Mouse (Mus musculus): Measurements from ENCODE around the gene Kptn. TPM values are rescaled to one million over a fixed set of nuclear protein-coding genes. Genes with fewer than 3 reads are reported as not detected.

Gene Kptn
- total RNA-seq (2014; fragmentation: Nextera tagmentation), result 8.8 and 12.6 TPM in 2 replicates
- 15.0 and 18.7 TPM in 2 replicates for total RNA-seq (2017)
- 24.5 and 29.4 TPM in 2 replicates for polyA plus RNA-seq (2012)

DNA sequence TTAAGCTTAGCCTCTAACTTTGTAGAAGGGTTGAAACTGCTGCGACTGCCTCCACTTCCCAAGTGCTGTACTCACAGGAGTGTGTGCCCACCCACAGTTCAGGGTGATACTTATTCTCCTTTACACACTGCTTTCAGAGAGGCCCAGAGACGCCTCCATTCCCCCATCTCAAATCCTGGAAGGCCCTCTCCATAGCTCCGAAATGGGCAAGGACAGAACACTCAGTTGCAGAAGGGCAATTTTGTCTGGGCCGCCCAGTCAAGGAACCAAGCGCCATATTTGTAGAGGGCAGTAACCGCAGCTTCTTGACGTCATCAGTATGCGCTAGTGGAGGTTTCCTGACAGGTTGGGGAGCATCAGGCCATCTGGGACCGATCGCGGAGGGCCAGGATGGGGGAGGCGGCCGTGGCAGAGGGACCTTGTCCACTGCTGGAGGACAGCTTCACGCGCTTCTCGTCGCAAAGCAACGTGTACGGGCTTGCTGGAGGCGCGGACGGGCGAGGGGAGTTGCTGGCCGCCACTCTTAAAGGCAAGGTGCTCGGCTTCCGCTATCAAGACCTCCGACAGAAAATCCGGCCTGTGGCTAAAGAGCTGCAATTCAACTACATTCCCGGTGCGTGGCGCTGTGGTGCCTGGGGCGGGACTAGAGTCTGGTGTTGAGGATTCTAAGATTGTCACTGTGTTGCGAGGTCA lies at the start of gene Kptn:
Gene Kptn (plus strand): TSS at position 327 of the 693 bp plus-strand sequence.
- ATAC-seq (ENCODE audit: extremely low read depth, insufficient number of reproducible peaks, low FRiP score, poor library complexity, severe bottlenecking), result peak; percentile 77
- peak within 1 kb of the TSS; percentile 88 for H3K4me3 ChIP-seq (ENCODE audit: low read depth, low read length)
- peaks cover 74% of the 10 kb centered on the region for H3K36me3 ChIP-seq (replicated peaks)
- peaks cover 30% of the 10 kb centered on the region for H3K4me1 ChIP-seq (ENCODE audit: insufficient read depth, low read depth, low read length)
- DNase-seq (ENCODE audit: low spot score), result peak; percentile 90
- H3K9me3 ChIP-seq (replicated peaks), result no peaks in the 10 kb centered on the region
- TF ChIP-seq GATA1 (IDR thresholded peaks at IDR 0.05; ENCODE audit: borderline replicate concordance, low read length) (no peak), CTCF (IDR thresholded peaks at IDR 0.05; ENCODE audit: low read depth, low read length) (peak; percentile 85)
- H3K27me3 ChIP-seq (ENCODE audit: insufficient read depth, low read length), result no peaks in the 10 kb centered on the region

DNA sequence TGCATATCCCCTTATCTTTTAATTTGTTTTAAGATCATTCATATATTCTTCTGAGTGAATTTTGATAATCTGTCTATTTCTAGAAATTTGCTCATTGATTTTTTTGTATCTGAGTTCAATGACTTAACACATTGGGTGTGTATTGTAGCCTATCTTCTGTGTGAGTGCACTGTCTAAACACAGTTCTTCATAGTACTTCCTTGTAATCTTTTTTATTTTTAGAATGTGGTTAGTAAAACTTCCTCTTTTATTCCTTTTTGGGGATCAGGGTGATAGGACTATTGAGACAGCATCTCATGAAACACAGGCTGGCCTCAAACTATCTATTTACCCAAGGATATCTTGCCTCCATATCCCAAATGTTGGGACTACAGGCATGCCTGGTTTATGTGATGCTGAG lies 48.8 kb upstream of the Kptn start:
- ATAC-seq (ENCODE audit: extremely low read depth, insufficient number of reproducible peaks, low FRiP score, poor library complexity, severe bottlenecking), result no peak; the same call in 1 of the 2 replicates
- Histone ChIP-seq H3K4me1 (ENCODE audit: insufficient read depth, low read depth, low read length) (peaks cover 2% of the 10 kb centered on the region; the same call in 1 of the 2 replicates), H3K4me3 (ENCODE audit: low read depth, low read length) (no peak overlapping the region), H3K9me3 (replicated peaks) (no peaks in the 10 kb centered on the region), H3K36me3 (replicated peaks) (no peaks in the 10 kb centered on the region), H3K27me3 (ENCODE audit: insufficient read depth, low read length) (peaks cover 11% of the 10 kb centered on the region)
- TF ChIP-seq CTCF (IDR thresholded peaks at IDR 0.05; ENCODE audit: low read depth, low read length), result no peak
- TF ChIP-seq POLR2AphosphoS5 (IDR thresholded peaks at IDR 0.05; ENCODE audit: insufficient replicate concordance, low read depth, low read length), result no peak
- no peak for TF ChIP-seq GATA1 (IDR thresholded peaks at IDR 0.05; ENCODE audit: borderline replicate concordance, low read length)
- TF ChIP-seq GATA2 (IDR thresholded peaks at IDR 0.05; ENCODE audit: borderline replicate concordance, low read depth, low read length), result no peak
- TF ChIP-seq TAL1 (conservative IDR thresholded peaks at IDR 0.05; ENCODE audit: low read depth, low read length), result no peak
- no peak for DNase-seq (ENCODE audit: low spot score)

DNA sequence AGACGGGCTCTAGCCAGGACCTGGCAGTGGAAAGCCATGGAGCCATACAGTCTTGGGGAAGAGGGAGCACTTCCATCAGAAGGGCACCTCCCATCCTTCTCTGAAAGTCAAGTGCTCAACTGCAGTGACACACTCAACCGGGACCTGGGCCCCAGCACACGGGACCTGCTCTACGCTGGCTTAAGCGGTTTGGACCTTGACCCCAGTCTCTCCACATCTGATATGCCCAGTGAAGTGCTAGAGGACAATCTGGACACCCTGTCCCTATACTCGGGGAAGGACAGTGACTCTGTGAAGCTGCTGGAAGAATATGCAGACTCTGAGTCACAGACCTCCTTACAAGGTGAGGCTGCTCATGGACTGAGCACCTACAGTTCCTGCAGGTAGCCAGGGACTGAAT lies 47.8 kb upstream of the Kptn start:
- H3K4me3 ChIP-seq (ENCODE audit: low read depth, low read length), result no peak overlapping the region
- no peaks in the 10 kb centered on the region for H3K36me3 ChIP-seq (replicated peaks)
- no peak for DNase-seq (ENCODE audit: low spot score)
- ATAC-seq (ENCODE audit: extremely low read depth, insufficient number of reproducible peaks, low FRiP score, poor library complexity, severe bottlenecking), result no peak
- no peak for TF ChIP-seq GATA2 (IDR thresholded peaks at IDR 0.05; ENCODE audit: borderline replicate concordance, low read depth, low read length)
- no peak for TF ChIP-seq TAL1 (conservative IDR thresholded peaks at IDR 0.05; ENCODE audit: low read depth, low read length)
- TF ChIP-seq GATA1 (IDR thresholded peaks at IDR 0.05; ENCODE audit: borderline replicate concordance, low read length), result no peak
- no peak for TF ChIP-seq CTCF (IDR thresholded peaks at IDR 0.05; ENCODE audit: low read depth, low read length)
- TF ChIP-seq POLR2AphosphoS5 (IDR thresholded peaks at IDR 0.05; ENCODE audit: insufficient replicate concordance, low read depth, low read length), result no peak
- peaks cover 2% of the 10 kb centered on the region; the same call in 1 of the 2 replicates for H3K4me1 ChIP-seq (ENCODE audit: insufficient read depth, low read depth, low read length)
- H3K9me3 ChIP-seq (replicated peaks), result no peaks in the 10 kb centered on the region
- H3K27me3 ChIP-seq (ENCODE audit: insufficient read depth, low read length), result peaks cover 18% of the 10 kb centered on the region

DNA sequence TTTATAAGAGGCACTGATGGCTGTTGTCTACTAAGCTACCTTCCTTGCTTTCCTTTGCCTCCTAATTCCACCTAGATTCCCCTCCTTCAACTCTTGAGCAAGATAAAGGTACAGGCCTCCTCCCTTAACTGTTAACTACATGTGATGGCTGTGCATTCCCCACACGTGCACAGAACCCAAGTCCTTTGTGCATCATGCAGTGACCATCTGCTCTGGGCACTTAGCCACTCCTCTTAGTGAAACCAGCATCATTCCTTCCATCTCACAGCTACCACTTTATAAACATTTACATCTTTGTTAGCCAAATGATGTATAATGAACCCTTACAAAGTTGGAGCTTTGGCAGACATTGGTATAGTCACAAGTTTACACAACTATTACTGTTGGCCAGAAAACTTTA lies 39.7 kb upstream of the Kptn start:
- Histone ChIP-seq H3K36me3 (replicated peaks) (no peaks in the 10 kb centered on the region), H3K4me3 (ENCODE audit: low read depth, low read length) (no peak overlapping the region), H3K9me3 (replicated peaks) (no peaks in the 10 kb centered on the region), H3K4me1 (ENCODE audit: insufficient read depth, low read depth, low read length) (no peaks in the 10 kb centered on the region; the same call in 1 of the 2 replicates), H3K27me3 (ENCODE audit: insufficient read depth, low read length) (peaks cover 40% of the 10 kb centered on the region)
- ATAC-seq (ENCODE audit: extremely low read depth, insufficient number of reproducible peaks, low FRiP score, poor library complexity, severe bottlenecking), result no peak
- no peak for TF ChIP-seq GATA2 (IDR thresholded peaks at IDR 0.05; ENCODE audit: borderline replicate concordance, low read depth, low read length)
- no peak for DNase-seq (ENCODE audit: low spot score)

DNA sequence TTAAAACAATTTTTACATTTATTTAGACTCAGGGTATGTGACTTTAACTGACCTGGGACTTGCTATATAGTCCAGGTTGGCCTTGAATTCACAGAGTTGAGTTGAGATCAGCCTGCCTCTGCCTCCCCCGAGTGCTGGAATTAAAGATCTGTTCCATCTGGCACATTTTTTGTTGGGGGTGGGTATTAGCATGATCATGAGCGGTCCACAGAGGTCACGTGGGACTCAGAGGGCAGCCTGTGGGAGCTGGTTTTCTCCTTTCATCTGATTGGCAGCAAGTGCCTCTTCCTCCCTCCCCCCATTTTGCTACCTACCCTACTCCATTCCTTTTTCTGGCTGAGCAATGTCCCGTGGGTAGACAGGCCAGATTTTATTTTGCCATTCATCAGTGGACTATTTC lies 39.1 kb upstream of the Kptn start:
- no peaks in the 10 kb centered on the region; the same call in 1 of the 2 replicates for H3K4me1 ChIP-seq (ENCODE audit: insufficient read depth, low read depth, low read length)
- TF ChIP-seq CTCF (IDR thresholded peaks at IDR 0.05; ENCODE audit: low read depth, low read length) (no peak), GATA2 (IDR thresholded peaks at IDR 0.05; ENCODE audit: borderline replicate concordance, low read depth, low read length) (no peak), POLR2AphosphoS5 (IDR thresholded peaks at IDR 0.05; ENCODE audit: insufficient replicate concordance, low read depth, low read length) (no peak), GATA1 (IDR thresholded peaks at IDR 0.05; ENCODE audit: borderline replicate concordance, low read length) (no peak), TAL1 (conservative IDR thresholded peaks at IDR 0.05; ENCODE audit: low read depth, low read length) (no peak)
- H3K36me3 ChIP-seq (replicated peaks), result no peaks in the 10 kb centered on the region
- no peak for ATAC-seq (ENCODE audit: extremely low read depth, insufficient number of reproducible peaks, low FRiP score, poor library complexity, severe bottlenecking)
- DNase-seq (ENCODE audit: low spot score), result no peak
- no peak overlapping the region for H3K4me3 ChIP-seq (ENCODE audit: low read depth, low read length)
- H3K27me3 ChIP-seq (ENCODE audit: insufficient read depth, low read length), result peaks cover 40% of the 10 kb centered on the region
- no peaks in the 10 kb centered on the region for H3K9me3 ChIP-seq (replicated peaks)

DNA sequence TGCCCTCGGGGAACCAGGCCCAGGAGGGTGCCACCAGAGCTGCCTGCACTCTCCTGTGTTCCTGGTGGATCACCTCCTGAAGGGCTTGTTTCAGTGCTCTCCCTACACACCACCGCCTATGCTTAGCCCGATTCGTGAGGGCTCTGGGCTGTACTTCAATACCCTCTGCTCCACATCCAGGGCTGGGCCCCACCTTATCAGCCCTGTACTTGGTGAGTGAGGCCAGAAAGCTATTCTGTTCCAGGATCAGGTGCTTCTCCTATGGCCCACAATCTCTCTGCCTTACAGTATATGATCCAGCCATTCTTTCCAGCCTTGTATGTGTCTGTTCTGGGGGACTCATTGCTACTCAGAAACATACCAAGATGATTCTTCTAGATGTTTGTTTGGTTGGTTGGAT lies 36.3 kb upstream of the Kptn start:
- DNase-seq (ENCODE audit: low spot score) (no peak), ATAC-seq (ENCODE audit: extremely low read depth, insufficient number of reproducible peaks, low FRiP score, poor library complexity, severe bottlenecking) (no peak)
- no peaks in the 10 kb centered on the region; the same call in 1 of the 2 replicates for H3K4me1 ChIP-seq (ENCODE audit: insufficient read depth, low read depth, low read length)
- H3K4me3 ChIP-seq (ENCODE audit: low read depth, low read length), result no peak overlapping the region
- H3K9me3 ChIP-seq (replicated peaks), result no peaks in the 10 kb centered on the region
- no peak for TF ChIP-seq POLR2AphosphoS5 (IDR thresholded peaks at IDR 0.05; ENCODE audit: insufficient replicate concordance, low read depth, low read length)
- TF ChIP-seq CTCF (IDR thresholded peaks at IDR 0.05; ENCODE audit: low read depth, low read length), result no peak
- no peak for TF ChIP-seq GATA1 (IDR thresholded peaks at IDR 0.05; ENCODE audit: borderline replicate concordance, low read length)
- TF ChIP-seq GATA2 (IDR thresholded peaks at IDR 0.05; ENCODE audit: borderline replicate concordance, low read depth, low read length), result no peak
- TF ChIP-seq TAL1 (conservative IDR thresholded peaks at IDR 0.05; ENCODE audit: low read depth, low read length), result no peak
- H3K36me3 ChIP-seq (replicated peaks), result no peaks in the 10 kb centered on the region
- H3K27me3 ChIP-seq (ENCODE audit: insufficient read depth, low read length), result peaks cover 36% of the 10 kb centered on the region
